Mouse (Mus musculus): ENCODE results near the gene 4930544D05Rik. TPM values are rescaled to one million over a fixed set of nuclear protein-coding genes. Genes with fewer than 3 reads are reported as not detected.

4930544D05Rik gene
- polyA plus RNA-seq, 1 experiment from 2014 or later, result not detected

GRCm38 (mm10) chr11:70579710-70580357 is 35.8 kb upstream of the 4930544D05Rik start:
- DNase-seq (ENCODE audit: low spot score), result no peak
- 75% methylated on average over 9 of the region's 9 CpGs for WGBS
- Histone ChIP-seq H3K4me3 (ENCODE audit: low read depth, low read length) (no peak overlapping the region), H3K4me1 (replicated peaks; ENCODE audit: control insufficient read depth, insufficient read depth, low read length) (peaks cover 19% of the 10 kb centered on the region), H3K9me3 (ENCODE audit: control insufficient read depth, low read length) (no peaks in the 10 kb centered on the region), H3K4me2 (no peak overlapping the region), H3K27me3 (replicated peaks; ENCODE audit: control insufficient read depth, insufficient read depth, low read length) (no peaks in the 10 kb centered on the region), H3K9ac (ENCODE audit: low read depth, low read length) (no peak overlapping the region), H3K27ac (ENCODE audit: low read depth, low read length) (0 out of 2 replicates have a peak overlapping the region, but pooled peaks have one; percentile 26), H3K36me3 (ENCODE audit: control insufficient read depth, insufficient read depth, low read length) (0 out of 2 replicates have a peak, but pooled peaks cover 2% of the 10 kb centered on the region)
- ATAC-seq (replicated peaks; ENCODE audit: low FRiP score), result no peak

- Histone ChIP-seq H3K9me3 (ENCODE audit: control insufficient read depth, low read length) (no peaks in the 10 kb centered on the region), H3K27me3 (replicated peaks; ENCODE audit: control insufficient read depth, insufficient read depth, low read length) (no peaks in the 10 kb centered on the region), H3K4me2 (no peak overlapping the region), H3K27ac (ENCODE audit: low read depth, low read length) (0 out of 2 replicates have a peak overlapping the region, but pooled peaks have one; percentile 26), H3K4me1 (replicated peaks; ENCODE audit: control insufficient read depth, insufficient read depth, low read length) (peaks cover 19% of the 10 kb centered on the region), H3K9ac (ENCODE audit: low read depth, low read length) (no peak overlapping the region), H3K36me3 (ENCODE audit: control insufficient read depth, insufficient read depth, low read length) (0 out of 2 replicates have a peak, but pooled peaks cover 2% of the 10 kb centered on the region), H3K4me3 (ENCODE audit: low read depth, low read length) (no peak overlapping the region)
- DNase-seq (ENCODE audit: low spot score), result no peak
- ATAC-seq (replicated peaks; ENCODE audit: low FRiP score), result no peak
- 51% methylated on average over 5 of the region's 5 CpGs for WGBS
Observed at GRCm38 (mm10) chr11:70580358-70580720, 35.3 kb upstream of the 4930544D05Rik start.

GRCm38 (mm10) chr11:70580921-70581320 is 34.7 kb upstream of the 4930544D05Rik start:
- H3K4me2 ChIP-seq, result no peak overlapping the region
- H3K4me1 ChIP-seq (replicated peaks; ENCODE audit: control insufficient read depth, insufficient read depth, low read length), result peaks cover 19% of the 10 kb centered on the region
- 76% methylated on average over 3 of the region's 3 CpGs for WGBS
- DNase-seq (ENCODE audit: low spot score) (no peak), ATAC-seq (replicated peaks; ENCODE audit: low FRiP score) (no peak)
- H3K4me3 ChIP-seq (ENCODE audit: low read depth, low read length), result no peak overlapping the region
- H3K27me3 ChIP-seq (replicated peaks; ENCODE audit: control insufficient read depth, insufficient read depth, low read length), result no peaks in the 10 kb centered on the region
- no peak overlapping the region for H3K27ac ChIP-seq (ENCODE audit: low read depth, low read length)
- H3K9me3 ChIP-seq (ENCODE audit: control insufficient read depth, low read length), result no peaks in the 10 kb centered on the region
- 0 out of 2 replicates have a peak, but pooled peaks cover 2% of the 10 kb centered on the region for H3K36me3 ChIP-seq (ENCODE audit: control insufficient read depth, insufficient read depth, low read length)
- H3K9ac ChIP-seq (ENCODE audit: low read depth, low read length), result no peak overlapping the region

- 71% methylated on average over 3 of the region's 3 CpGs for WGBS
- no peak for DNase-seq (ENCODE audit: low spot score)
- Histone ChIP-seq H3K27me3 (replicated peaks; ENCODE audit: control insufficient read depth, insufficient read depth, low read length) (no peaks in the 10 kb centered on the region), H3K4me3 (ENCODE audit: low read depth, low read length) (no peak overlapping the region), H3K4me2 (no peak overlapping the region), H3K36me3 (ENCODE audit: control insufficient read depth, insufficient read depth, low read length) (0 out of 2 replicates have a peak, but pooled peaks cover 2% of the 10 kb centered on the region), H3K4me1 (replicated peaks; ENCODE audit: control insufficient read depth, insufficient read depth, low read length) (peaks cover 19% of the 10 kb centered on the region), H3K9ac (ENCODE audit: low read depth, low read length) (no peak overlapping the region), H3K9me3 (ENCODE audit: control insufficient read depth, low read length) (no peaks in the 10 kb centered on the region), H3K27ac (ENCODE audit: low read depth, low read length) (no peak overlapping the region)
- ATAC-seq (replicated peaks; ENCODE audit: low FRiP score), result no peak
Observed at GRCm38 (mm10) chr11:70582196-70582595, 33.5 kb upstream of the 4930544D05Rik start.

GRCm38 (mm10) chr11:70583022-70583714 is 32.5 kb upstream of the 4930544D05Rik start:
- 50% methylated on average over 6 of the region's 6 CpGs for WGBS
- no peak for DNase-seq (ENCODE audit: low spot score)

GRCm38 (mm10) chr11:70583775-70584174 is 31.9 kb upstream of the 4930544D05Rik start:
- no peak overlapping the region for H3K4me2 ChIP-seq
- WGBS, result 92% methylated on average over 7 of the region's 7 CpGs
- no peak for ATAC-seq (replicated peaks; ENCODE audit: low FRiP score)
- no peak overlapping the region for H3K9ac ChIP-seq (ENCODE audit: low read depth, low read length)
- no peak for DNase-seq (ENCODE audit: low spot score)
- 0 out of 2 replicates have a peak, but pooled peaks cover 2% of the 10 kb centered on the region for H3K36me3 ChIP-seq (ENCODE audit: control insufficient read depth, insufficient read depth, low read length)
- H3K27me3 ChIP-seq (replicated peaks; ENCODE audit: control insufficient read depth, insufficient read depth, low read length), result no peaks in the 10 kb centered on the region
- no peak overlapping the region for H3K27ac ChIP-seq (ENCODE audit: low read depth, low read length)
- no peak overlapping the region for H3K4me3 ChIP-seq (ENCODE audit: low read depth, low read length)
- no peaks in the 10 kb centered on the region for H3K9me3 ChIP-seq (ENCODE audit: control insufficient read depth, low read length)
- H3K4me1 ChIP-seq (replicated peaks; ENCODE audit: control insufficient read depth, insufficient read depth, low read length), result peaks cover 19% of the 10 kb centered on the region

More at GRCm38 (mm10) chr11:70583022-70583714, 32.5 kb upstream of the 4930544D05Rik start:
- no peaks in the 10 kb centered on the region for H3K9me3 ChIP-seq (ENCODE audit: control insufficient read depth, low read length)
- no peak for ATAC-seq (replicated peaks; ENCODE audit: low FRiP score)
- no peak overlapping the region for H3K9ac ChIP-seq (ENCODE audit: low read depth, low read length)
- no peaks in the 10 kb centered on the region for H3K27me3 ChIP-seq (replicated peaks; ENCODE audit: control insufficient read depth, insufficient read depth, low read length)
- H3K27ac ChIP-seq (ENCODE audit: low read depth, low read length), result peak overlapping the region; percentile 0; the same call in 1 of the 2 replicates
- no peak overlapping the region for H3K4me2 ChIP-seq
- H3K4me1 ChIP-seq (replicated peaks; ENCODE audit: control insufficient read depth, insufficient read depth, low read length), result peaks cover 19% of the 10 kb centered on the region
- H3K36me3 ChIP-seq (ENCODE audit: control insufficient read depth, insufficient read depth, low read length), result 0 out of 2 replicates have a peak, but pooled peaks cover 2% of the 10 kb centered on the region
- no peak overlapping the region for H3K4me3 ChIP-seq (ENCODE audit: low read depth, low read length)

GRCm38 (mm10) chr11:70585457-70585856 is 30.2 kb upstream of the 4930544D05Rik start:
- WGBS, result 82% methylated on average over 7 of the region's 7 CpGs
- H3K4me2 ChIP-seq, result no peak overlapping the region
- DNase-seq (ENCODE audit: low spot score) (no peak), ATAC-seq (replicated peaks; ENCODE audit: low FRiP score) (no peak)
- no peaks in the 10 kb centered on the region for H3K9me3 ChIP-seq (ENCODE audit: control insufficient read depth, low read length)
- H3K4me3 ChIP-seq (ENCODE audit: low read depth, low read length), result no peak overlapping the region
- H3K9ac ChIP-seq (ENCODE audit: low read depth, low read length), result no peak overlapping the region
- peaks cover 5% of the 10 kb centered on the region; the same call in 1 of the 2 replicates for H3K4me1 ChIP-seq (replicated peaks; ENCODE audit: control insufficient read depth, insufficient read depth, low read length)
- no peaks in the 10 kb centered on the region for H3K36me3 ChIP-seq (ENCODE audit: control insufficient read depth, insufficient read depth, low read length)
- H3K27ac ChIP-seq (ENCODE audit: low read depth, low read length), result no peak overlapping the region
- H3K27me3 ChIP-seq (replicated peaks; ENCODE audit: control insufficient read depth, insufficient read depth, low read length), result no peaks in the 10 kb centered on the region

- no peaks in the 10 kb centered on the region for H3K27me3 ChIP-seq (replicated peaks; ENCODE audit: control insufficient read depth, insufficient read depth, low read length)
- ATAC-seq (replicated peaks; ENCODE audit: low FRiP score) (no peak), DNase-seq (ENCODE audit: low spot score) (no peak)
- no peaks in the 10 kb centered on the region for H3K36me3 ChIP-seq (ENCODE audit: control insufficient read depth, insufficient read depth, low read length)
- 0 out of 2 replicates have a peak, but pooled peaks cover 5% of the 10 kb centered on the region for H3K4me1 ChIP-seq (replicated peaks; ENCODE audit: control insufficient read depth, insufficient read depth, low read length)
- H3K27ac ChIP-seq (ENCODE audit: low read depth, low read length), result no peak overlapping the region
- H3K9me3 ChIP-seq (ENCODE audit: control insufficient read depth, low read length), result no peaks in the 10 kb centered on the region
- no peak overlapping the region for H3K4me3 ChIP-seq (ENCODE audit: low read depth, low read length)
- no peak overlapping the region for H3K4me2 ChIP-seq
- 75% methylated on average over 3 of the region's 3 CpGs for WGBS
- no peak overlapping the region for H3K9ac ChIP-seq (ENCODE audit: low read depth, low read length)
Observed at GRCm38 (mm10) chr11:70586261-70586660, 29.4 kb upstream of the 4930544D05Rik start.

Measured in liver, embryonic 11.5 days (tissue).